Mouse (Mus musculus): ENCODE data around the gene Akap9.
"Not testable (repeated sequence)": the region's sequence is repeated elsewhere in the genome, so short reads cannot be mapped to it uniquely, and the experiment has no call there.

Akap9 gene

DNA sequence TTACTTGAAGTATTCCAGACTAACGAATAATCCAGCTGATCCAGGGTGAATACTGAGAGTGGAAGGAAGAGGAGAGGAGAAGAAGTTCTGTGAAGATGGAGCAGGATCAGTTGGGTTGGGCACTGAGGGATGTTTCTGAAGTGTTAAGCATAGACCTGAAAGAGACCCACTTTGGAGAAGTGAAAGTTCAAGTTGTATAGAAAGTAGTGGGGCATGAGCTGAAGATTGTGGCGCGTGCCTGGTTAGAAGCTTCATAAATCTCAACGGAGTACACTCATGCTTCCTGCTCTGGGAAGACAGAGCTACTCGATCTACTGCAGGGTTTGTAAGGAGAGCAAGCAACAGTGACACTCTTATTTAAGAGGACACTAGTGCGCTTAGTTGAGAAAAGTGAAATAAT is 41.3 kb downstream of the Akap9 start:
- DNase-seq (ENCODE audit: low spot score) = no peak

DNA sequence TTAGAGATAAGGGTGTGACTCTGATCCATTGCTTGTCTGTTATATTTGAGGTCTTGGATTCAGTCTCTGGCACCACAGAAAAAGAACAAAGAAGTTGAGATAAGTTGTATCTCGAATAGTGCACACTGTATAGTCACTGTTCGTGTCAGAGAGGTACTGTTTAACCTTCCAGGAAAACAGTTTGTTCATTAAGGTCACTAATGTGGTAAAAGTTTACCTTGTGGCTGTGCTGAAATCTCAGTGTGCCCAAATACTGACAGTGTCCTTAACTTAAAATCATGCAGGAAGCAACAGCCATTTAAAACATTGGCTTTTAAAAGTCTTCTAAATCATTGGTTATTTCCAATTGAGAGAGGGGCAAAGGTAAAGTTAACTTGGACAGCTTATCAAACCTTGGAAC is 43.1 kb downstream of the Akap9 start:
- no peak for DNase-seq (ENCODE audit: low spot score)

DNA sequence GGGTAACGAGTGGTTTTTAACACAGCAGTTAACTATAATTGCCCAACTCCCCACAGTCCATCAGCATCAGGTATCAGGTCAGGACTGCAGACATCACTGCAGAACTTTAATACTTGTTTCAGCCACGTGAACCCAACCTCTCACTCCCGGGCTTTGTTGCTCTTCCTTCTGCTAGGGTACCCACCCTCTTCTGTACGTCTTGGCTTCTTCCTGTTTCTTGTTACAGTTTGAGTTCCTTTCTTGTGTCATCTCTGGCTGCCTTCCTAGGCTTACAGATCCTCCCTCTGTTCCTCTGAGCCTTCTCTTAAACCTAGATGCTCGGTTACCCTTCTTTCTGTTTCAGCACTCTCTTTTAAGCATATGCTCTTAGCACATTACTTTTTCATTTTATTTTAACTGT is 45.9 kb downstream of the Akap9 start:
- no peak for DNase-seq (ENCODE audit: low spot score)

DNA sequence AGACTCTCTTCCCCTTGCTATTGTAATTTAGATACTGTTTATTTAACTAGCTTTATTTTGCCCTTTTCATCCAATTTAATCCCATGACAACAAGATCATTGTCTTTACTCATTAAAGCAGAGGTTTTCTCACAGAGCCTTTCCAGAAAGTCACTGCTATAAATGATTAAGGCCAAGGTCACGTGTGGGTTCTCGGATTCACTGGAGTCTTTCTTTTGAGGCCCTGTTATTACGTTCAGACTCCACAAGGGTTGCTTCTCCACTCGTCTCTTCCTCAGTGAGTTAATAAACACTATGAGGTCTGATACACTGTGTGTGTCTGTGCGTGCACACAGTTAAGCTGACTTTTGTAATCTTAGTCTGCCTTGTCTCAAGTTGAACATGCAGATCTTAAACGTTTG is 47.0 kb downstream of the Akap9 start:
- DNase-seq (ENCODE audit: low spot score) = no peak

DNA sequence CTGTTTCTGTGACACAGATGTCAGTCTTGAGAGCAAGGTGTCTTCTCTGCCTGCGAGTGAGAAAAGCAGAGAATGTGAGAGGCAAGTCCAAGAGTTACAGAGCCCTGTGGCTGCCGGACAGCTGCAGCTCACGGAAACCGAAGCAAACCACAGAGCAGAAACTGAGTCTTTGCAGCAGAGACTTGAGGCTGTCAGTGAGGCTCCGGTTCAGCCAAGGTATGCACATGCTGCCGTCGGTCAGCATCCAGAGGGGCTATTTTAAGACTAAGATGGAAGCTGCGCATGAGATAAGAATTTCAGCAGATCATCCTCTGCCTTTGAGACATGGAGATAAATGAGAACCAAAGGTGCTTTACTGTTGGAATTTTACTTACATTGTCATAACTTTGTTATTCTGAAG is 48.3 kb downstream of the Akap9 start:
- DNase-seq (ENCODE audit: low spot score) = no peak

DNA sequence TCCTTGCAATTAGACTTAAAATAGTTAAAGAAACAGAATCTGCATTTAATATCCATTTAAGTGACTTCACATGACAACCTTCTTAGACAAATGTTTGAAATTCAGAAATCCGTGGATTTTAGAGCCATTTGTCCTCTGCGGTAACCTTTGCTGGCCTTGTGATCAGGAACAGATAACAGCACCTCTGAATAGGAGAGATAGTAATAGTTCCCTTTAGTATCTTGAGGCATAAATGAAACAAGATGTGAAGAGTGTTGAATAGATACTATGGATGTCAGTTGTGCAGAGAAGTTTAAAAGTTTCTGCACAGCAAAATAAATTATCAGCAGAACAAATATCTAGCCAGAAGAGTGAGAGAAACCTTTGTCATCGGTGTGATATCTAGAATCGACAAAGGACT is 50.0 kb downstream of the Akap9 start:
- DNase-seq (ENCODE audit: low spot score) = no peak

DNA sequence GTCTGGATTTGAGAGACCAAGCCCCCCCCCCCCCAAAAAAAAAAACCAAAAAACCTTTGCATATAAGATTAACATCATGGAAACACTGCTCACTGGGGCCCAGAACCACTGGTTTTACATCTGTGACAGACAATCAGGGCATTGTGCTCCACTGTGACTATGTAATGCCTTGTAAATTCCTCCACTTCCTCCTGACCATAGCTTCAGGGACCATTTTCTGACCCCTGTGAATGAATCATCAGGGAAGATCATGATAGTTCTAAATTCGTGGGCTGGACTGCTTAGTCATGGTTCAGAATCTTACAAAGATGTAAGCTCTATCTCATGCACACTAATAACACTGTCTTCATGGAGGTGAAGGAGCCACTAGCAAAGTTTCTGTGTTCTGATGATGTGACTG is 61.8 kb downstream of the Akap9 start:
- no peak for DNase-seq (ENCODE audit: low spot score)

DNA sequence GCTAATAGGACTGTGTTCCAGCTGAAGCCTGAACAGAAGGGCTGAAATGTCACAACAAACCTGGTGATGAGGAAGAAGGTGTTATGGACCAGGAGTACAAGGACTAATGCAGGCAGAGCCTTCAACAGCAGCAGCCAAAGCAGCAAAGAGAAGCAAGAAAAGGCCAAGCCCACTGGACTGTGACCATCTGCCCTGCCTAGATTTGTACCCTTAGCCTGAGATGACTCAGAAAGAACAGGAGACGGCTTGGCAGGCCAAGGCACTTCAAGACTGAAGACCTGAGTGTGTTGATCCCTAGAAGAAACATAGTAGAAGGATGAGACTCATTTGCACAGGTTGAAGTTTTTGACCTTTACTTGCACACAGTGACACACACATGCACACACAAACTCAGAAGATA is 62.6 kb downstream of the Akap9 start:
- no peak for DNase-seq (ENCODE audit: low spot score)

DNA sequence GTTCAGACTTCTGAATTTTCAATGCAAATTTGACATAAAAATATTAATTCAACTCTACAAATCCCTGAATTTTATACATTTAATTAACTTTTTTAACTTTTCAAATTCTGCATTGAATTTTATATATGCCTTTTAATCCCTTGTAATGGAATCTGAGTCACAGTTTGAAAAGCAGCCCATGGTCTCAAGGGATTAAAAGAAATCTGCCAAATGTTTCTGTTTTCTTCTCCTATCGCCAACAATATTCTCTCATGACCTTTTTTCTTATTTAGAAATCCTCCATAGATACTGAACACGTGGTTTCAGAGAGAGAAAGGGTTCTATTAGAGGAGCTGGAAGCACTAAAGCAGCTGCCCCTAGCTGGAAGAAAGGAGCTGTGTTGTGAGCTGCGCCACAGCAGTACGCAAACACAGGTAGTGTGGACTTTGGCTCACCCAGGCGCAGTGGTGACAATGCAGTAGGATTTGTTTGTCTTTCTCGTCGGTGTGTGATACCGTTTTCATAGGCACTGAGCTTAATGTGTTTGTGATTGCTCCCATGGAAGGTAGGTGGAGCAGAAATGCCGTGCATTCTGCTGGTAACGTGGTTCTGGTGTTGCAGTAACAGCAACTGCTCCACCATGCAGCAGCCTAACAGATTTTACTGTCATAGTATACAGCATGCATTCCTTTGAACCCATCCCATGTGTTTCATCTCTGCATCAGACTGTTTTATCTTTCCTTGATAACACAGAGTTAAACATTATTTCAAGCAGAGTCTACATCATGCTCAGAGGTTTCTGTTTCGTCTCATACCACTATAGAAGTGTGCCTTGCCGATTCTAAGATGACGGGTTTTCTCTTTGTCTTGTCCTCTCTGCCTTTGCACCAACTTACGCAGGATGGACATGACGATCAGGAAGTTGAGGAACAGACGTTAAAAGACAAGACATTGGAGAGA is 76.9 kb downstream of the Akap9 start:
- no peak for DNase-seq (ENCODE audit: low spot score)

DNA sequence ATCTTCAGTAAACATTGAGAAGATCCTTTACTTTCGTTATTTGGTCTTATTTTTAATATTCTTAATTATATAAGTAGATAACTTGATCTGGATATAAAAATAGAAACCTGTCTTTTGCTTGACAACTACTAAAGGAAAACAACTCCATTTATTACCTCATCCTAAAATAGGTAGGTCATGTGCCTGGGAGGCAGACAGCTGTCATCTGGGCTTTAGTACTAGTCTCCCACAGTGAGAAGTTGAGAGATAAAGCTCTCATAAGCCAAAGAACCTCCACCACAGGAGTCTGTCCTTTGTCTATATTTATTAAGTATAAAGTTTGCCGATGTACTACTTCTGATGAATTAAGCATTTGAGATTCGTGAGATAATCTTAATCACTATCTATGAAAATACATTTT is 78.8 kb downstream of the Akap9 start:
- no peak for DNase-seq (ENCODE audit: low spot score)

DNA sequence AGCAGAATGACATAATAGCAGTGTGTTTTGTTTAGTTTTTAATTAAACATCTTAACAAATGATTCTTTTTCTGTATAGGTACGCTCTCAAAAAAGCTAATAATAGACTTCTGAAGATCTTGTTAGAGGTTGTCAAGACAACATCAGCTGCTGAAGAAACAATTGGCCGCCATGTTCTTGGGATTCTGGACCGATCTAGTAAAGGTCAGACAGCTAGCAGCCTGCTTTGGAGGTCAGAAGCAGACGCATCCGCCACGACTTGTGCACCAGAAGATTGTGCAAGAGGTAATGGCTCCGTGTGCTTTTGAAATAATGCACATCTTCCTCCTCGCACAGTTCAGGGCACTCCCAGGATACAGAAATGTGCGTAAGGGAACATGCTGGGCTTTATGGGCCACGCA is 80.4 kb downstream of the Akap9 start:
- DNase-seq (ENCODE audit: low spot score) = no peak

DNA sequence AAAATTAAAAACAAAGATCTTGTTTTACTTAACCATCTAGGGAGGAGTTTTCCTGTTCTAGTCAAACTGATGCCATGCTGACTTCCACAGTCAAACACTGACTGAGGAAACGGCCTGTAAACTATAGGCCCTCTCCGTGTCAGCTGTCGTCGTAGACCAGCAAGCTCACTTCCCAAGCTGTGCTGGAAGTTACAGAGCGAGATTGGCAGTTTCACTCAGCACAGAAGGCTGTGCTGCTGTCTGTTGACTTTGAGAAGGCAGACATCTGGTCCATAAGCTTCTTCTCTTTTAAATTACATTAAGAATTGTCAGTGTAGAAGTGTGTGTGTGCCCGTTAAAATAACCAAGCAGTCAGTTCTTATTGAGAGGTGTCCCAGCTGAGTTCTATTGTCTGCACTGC is 81.7 kb downstream of the Akap9 start:
- no peak for DNase-seq (ENCODE audit: low spot score)

DNA sequence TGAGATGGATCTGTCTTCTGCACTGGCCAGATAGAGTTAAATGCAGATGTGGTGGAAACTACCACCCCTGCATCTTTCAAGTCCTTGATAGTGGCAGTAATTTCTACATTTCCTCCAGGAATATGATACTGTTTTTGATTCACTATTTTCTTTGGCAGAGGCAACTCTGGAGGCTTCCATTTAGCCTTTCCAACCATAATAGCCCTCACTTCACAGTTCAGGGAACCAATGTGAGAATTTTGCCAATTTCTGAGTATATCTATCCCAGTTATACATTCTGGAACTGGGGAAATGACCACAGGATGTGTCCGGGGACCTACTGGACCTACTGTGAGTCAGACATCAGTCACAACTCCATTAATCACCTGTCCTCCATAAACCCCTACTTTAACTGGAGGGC is 89.8 kb downstream of the Akap9 start:
- not testable (repeated sequence) for DNase-seq (ENCODE audit: low spot score)

DNA sequence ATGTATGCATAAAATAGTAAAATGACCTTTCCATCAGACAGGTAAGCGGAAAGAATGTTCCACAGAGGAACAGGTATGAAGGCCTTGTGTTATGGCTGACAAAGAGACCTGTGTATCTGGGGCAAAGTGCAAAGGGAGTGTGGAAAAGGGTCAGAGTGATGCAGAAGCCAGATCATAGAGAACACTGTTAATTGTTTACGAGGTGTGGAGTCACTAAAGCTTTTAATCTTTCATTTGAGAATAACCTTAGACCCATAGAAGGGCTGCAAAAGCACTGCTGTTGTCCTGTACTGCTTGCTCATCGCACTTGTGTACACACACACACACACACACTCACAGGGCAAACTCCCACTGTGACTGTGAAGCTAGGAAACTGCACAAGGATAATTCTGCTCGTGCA is 91.5 kb downstream of the Akap9 start:
- DNase-seq (ENCODE audit: low spot score) = no peak

DNA sequence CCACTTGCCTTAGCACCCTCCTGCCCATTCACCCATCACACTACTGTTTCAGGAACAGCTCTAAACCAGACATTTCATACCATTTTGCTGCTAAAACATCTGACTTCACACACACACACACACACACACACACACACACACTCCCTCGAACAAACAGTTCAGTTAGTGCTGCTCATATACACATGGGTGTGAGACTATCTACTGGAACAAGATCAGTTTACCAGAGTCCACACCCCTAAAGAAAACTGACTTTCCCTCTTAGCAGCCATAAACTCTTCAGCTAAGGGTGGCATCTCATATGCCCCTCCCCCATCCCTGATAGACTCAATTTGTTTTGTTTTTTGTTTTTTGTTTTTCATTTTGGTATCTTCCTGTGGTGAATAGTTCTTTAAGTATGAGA is 92.2 kb downstream of the Akap9 start:
- DNase-seq (ENCODE audit: low spot score) = no peak

DNA sequence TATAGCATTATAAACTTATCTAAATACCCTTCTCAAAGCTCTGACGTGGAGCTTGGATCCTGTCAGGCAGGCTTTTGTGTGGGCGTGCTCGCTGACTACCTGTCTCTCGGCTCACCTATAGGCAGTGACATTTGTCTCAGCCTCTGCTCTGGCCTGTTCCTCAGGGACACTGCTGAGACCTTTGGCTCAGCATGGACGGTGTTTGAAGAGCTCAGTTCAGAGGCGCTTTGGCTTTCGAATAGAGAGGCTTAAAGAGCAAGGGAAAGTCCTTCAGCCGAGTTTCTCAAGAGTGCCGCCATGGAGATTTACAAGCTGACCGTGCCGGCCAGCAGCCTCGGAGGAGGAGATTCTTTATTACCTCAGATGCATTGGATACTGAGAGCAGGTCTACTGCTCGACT is 95.3 kb downstream of the Akap9 start:
- DNase-seq (ENCODE audit: low spot score) = peak; percentile 26

DNA sequence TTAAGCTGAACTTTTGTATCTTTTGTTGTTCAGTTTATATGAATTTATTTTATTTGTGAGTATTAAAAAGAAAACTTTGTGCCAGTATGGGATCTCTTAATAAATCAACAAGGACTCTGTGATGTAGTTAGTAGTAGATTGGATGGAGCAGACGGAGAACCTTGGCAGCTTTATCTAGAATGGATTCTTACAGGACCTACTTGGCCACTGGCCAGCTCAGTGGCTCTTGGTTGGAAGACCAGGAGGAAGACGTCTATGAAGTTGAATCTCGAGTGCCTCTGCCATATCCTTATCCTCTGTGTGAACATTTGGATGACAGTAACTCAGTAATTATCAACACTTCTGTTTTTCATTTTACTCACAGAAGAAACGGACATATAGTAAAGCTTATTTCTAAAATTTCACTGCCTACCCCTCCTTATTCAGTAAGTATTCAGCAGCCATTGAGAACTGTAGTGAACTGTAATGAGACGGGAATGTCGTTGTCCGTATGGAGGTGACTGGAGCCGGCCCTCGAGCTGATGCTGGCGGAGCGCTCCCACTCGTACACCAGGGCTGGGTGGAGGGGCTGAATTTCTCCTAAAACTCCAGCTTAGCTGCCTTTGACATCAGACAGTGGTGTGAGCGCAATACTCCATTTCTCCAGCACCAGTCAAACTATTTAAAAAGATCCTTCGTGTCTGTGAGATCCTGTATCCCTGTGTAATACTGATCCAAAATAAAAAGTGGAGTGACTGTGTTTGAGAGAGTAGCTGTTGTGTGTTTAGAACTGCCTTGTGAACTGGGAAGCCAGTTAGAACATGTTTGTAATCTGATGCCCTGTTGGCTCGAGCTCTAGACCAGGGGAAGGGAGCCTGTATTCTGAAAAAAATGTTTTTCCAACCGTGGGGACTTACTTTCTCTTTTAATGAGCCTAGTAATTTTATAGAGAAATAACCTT is 96.2 kb downstream of the Akap9 start:
- peak; percentile 27 for DNase-seq (ENCODE audit: low spot score)

DNA sequence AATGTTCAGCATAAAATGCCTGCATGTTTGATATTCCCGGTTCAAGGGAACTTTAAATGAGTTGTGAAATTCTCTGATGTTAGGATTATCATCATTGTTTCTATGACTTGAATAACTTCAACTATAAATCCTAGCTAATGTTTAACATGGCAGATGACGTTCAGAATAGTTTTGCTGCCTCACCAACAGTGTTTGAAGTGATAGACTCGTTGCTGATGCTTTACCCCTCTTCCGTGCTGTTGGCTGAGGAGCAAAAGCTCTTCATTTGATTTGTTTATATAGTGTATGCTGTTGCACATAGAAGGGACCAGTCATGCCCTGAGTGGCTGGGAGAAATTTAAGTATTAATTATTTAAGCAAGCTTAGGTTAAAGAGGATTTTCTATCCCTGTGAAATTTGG is 96.9 kb downstream of the Akap9 start:
- no peak for DNase-seq (ENCODE audit: low spot score)

DNA sequence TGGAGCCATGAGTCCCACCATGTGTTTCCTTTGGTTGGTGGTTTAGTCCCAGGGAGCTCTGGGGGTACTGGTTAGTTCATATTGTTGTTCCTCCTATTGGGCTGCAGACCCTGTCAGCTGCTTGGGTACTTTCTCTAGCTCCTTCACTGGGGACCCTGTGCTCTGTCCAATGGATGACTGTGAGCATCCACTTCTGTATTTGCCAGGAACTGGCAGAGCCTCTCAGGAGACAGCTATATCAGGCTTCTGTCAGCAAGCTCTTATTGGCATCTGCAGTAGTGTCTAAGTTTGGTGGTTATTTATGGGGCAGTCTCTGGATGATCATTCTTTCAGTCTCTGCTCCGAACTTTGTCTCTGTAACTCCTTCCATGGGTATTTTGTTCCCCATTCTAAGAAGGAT is 98.5 kb downstream of the Akap9 start:
- not testable (repeated sequence) for DNase-seq (ENCODE audit: low spot score)

DNA sequence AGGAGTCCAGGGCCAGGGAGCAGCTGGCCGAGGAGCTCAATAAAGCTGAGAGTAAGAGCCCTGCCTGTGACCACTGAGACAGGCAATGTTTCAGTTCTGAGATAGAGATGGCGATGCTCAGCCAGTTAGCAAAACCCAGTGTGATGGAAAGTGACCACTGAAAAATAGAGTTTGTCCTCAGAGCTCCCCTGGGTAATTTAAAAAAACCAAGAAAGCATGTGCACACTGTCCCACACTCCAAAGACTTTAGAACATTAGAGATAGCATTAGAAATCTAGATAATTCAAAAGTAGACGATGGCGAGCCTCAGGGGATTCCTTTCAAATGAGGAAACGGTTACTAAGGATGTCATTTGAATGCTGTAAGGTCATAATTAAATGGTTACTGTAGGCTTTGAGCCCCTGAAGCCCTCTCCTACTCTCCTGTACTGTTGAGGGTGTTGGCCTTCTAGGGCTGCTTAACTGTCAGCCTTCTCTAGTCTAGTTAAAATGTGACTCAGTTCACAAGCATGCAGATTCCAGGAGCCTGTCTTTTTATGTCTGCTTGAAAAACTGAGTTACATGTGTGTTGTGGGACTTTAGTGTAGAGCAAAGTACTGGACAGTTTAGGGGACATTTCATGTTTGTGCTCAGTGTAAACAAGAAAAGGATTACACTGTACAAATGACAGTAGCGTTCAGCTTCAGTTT is 100.8 kb downstream of the Akap9 start:
- DNase-seq (ENCODE audit: low spot score) = no peak

DNA sequence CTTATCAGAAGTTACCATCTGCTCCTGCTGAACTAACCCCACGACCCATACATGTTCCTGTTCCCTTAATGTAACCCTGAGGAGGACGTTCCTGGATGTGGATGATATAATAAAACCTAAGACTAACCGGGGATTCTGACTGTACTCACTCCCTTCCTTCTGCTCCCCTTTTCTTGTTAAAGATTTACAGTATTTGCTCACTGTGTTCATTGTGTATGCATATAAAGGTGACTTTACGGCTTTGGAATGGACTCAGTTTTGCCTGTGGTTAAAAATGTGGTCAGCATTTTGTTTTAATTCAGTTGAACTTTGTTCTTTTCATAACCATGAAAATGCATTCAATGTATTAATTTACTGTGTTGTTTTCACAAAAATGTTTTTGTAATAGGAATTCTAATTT is 104.0 kb downstream of the Akap9 start:
- no peak for DNase-seq (ENCODE audit: low spot score)

DNA sequence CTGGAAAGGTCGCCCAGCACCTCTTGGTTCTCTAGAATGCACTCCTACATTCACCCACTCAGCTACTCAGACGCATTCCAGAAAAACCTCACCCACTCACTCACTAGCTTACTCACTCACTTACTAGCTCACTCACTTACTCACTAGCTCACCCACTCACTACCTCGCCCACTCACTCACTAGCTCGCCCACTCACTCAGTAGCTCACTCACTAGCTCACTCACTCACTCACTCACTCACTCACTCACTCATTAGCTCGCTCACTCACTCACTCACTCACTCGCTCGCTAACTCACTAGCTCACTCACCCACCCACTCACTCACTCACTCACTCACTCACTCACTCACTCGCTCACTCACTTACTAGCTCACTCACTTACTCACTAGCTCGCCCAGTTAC is 108.8 kb downstream of the Akap9 start:
- DNase-seq (ENCODE audit: low spot score) = no peak

DNA sequence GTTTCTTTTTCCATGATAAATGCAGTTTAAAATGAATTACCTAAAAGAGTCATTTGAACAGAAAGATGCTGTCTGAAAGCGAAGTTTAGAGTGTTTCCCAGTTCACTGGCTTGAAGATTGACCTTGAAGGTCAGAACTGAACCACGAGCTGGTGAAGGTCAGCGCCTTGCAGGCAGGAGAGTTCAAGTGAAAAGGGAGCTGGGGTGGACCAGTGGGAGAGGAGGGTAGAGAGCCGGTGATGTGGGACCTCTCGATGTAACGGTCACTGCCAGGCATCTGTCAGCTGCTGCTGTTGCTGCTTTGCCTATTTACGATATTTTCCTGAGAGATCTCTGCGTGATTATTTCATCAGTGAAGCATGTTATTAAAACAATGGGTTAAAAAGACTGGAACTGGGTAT is 111.5 kb downstream of the Akap9 start:
- DNase-seq (ENCODE audit: low spot score) = no peak
